Mouse (Mus musculus) ES-CJ7 (cell line): ENCODE measurements around the gene Tsc22d2.
A peak's percentile ranks its signal among the peaks of the same experiment; 100 is the strongest.
"Not testable (repeated sequence)": the region's sequence is repeated elsewhere in the genome, so short reads cannot be mapped to it uniquely, and the experiment has no call there.

Experiments
- DNase-seq: peaks from one replicate; pipeline ENCODE4 v3.0.0; 2011; ENCODE audit warnings: low read depth, low spot score

Gene Tsc22d2

DNA sequence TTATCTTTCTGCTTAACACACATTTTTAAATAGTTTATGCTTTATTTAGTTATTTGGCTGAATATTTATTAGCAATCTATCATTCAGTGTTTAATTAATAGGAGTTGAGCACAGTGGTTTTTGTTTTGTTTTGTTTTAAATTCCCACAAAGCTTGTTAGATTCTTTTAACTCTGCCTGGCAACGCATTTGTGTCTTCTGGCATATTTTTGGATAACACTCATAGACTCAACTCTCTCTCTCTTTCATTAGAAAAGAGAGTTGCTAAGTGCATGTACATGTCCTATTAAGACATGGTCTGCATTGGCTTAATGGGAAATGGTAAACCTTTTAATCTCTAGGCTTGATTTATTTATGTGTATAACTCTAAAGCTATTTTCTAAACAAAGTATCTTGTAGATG, 14.3 kb downstream of the Tsc22d2 start:
- DNase-seq = no peak

DNA sequence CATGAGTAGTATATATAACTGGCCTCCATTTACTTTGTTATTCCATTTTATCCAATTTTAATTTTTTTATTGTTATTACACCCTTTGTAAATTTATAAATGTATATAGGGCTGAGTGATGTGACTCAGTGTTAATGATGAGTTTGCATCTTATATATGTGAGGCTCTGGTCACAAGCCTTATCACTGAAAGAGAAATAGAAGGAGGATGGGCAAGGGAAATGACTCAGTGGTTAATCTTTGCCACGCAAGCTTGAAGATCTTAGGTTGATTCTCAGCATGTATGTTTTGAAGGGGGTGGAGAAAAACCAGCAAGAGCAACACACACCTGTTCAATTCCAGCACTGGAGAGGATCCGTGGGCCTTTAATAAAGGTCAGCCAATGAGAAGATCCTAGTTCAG, 19.9 kb downstream of the Tsc22d2 start:
- no peak for DNase-seq

DNA sequence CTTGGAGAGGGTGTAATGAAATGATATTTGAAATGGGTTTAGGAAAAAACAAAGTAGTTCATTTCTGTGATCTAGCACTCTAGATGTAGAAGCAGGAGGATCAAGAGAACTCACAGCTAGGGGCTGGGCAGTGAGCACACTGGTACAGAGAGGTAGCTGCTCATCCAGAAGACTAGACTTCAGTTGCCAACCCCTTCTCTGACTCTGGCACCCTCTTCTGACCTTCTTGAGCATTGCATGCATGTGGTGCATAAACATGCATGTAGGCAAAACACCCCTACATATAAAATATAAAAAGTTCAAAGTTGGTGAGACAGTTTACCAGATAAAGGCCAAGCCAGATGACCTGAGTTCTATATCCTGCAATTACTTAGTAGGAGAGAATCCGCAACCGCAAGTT, 33.7 kb downstream of the Tsc22d2 start:
- peak; percentile 42 for DNase-seq

DNA sequence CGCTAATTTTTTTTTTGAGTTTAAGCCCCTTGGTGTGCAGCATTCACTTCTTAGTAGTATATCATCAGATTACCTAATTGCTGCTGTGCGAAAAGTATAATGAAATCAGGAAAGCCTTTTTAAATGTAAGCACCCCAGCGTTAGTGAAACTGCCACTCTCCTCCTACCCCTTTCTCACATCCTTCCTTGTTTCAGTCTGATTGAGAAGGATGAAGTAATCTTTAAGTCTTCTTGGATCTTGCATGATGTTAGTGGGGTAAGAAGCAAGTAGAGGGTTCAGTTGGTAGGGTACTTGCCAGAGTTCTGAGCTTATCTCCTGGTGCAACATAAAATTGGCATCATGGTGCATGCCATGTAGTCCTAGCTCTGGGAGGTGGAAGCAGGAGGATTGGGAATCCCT, 35.0 kb downstream of the Tsc22d2 start:
- DNase-seq = no peak

DNA sequence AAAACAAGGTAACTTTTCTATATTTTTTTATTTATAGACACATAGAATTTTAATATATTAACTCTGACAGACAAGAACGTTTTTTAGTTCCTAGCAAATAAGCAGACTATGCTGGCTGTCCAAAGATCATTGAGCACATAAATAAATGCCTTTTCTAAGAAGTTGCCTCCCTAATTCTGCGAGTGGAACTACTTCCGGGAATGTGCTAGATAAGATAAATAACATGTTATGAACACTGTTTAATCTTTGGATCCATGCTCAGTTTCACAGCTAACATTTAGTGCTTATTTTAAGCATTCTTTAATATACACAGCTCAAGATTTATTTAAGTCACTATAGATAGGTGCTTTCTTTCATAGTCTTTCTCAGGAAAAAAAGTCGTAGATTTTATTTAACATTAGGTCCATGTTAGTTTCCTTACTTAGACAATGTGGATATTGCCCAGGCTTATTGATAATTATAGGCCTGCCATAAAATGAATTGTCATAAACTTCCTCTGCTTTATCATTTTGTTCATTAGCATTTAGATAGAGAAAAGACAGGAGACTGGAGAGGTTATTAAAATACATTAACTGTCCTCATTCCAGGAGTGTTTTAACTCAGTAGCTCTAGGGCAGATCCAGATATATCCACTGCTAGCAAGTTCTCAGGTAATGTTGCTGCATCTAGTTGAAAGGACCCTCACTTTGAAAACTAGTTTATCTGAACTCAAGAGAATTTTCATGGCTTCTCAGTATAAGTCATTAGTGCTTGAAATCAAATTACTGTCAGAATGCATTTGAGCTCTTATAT, 40.1 kb downstream of the Tsc22d2 start:
- no peak for DNase-seq

DNA sequence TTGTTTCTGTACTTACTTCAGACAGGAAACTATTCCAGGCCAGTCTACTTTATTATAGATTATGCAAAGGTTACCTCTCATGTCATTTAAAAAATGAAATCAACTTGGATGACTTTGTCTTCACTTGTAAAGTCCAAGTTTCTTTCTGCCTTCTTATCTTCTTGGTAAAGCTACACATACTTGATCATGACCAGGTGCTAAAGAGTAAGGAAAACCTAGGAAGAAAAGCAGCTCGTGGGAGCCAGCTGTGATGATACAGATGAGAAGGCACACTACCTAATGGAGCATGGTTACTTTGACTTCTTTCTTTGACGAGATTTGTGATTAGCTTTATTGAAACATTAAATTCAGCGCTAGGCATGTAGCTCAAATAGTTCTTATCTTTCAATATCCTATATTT, 40.7 kb downstream of the Tsc22d2 start:
- no peak for DNase-seq

DNA sequence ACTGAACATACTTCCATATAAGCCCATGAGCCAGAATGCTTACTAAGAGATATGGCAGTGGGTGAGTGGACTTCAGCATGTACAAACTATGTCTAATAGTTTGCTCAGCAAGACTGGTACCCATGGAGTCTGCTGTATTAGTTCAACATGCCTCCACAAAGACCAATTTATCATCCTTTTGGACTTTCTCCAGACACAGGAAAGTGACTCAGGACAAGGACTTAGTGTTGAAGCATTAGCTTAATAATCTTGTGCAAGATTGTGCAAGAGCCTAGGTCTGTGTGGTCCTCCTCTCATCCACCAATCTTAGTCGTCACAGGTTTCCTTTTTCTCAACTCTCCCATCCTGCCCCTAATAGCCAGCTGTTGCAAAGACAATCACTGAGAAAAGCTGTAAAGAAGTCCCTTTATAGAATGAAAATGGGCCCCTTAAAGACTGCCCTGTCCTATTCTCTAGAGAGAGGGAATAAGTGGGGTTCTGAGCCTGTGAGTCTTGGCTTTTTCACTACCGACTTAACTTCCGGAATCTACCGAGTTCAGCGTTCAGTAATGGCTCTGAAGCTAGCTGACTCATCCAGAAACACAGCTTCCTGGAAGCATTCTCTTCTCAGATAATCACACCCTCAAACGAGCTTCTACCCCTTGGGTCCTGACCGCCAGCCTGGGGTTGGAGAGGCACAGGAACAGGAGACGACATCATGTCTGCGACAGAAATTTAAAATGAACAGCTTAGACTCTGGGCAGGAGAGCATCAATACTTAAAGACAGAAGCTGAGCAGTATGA, 55.3 kb downstream of the Tsc22d2 start:
- DNase-seq = no peak

DNA sequence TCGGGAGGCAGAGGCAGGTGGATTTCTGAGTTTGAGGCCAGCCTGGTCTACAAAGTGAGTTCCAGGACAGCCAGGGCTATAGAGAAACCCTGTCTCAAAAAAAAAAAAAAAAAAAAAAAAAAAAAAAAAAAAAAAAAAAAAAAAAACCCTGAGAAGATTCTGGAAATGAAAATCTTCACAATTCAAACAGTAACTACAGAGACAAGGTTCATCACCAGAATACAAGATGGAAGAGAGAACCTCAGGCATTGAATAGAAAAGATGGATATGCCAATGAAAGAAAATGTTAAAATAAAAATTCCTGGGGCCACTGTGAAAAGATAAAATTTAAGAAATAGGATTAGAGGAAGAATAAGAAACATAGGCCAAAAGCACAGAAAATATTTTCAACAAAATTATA, 60.8 kb downstream of the Tsc22d2 start:
- not testable (repeated sequence) for DNase-seq

DNA sequence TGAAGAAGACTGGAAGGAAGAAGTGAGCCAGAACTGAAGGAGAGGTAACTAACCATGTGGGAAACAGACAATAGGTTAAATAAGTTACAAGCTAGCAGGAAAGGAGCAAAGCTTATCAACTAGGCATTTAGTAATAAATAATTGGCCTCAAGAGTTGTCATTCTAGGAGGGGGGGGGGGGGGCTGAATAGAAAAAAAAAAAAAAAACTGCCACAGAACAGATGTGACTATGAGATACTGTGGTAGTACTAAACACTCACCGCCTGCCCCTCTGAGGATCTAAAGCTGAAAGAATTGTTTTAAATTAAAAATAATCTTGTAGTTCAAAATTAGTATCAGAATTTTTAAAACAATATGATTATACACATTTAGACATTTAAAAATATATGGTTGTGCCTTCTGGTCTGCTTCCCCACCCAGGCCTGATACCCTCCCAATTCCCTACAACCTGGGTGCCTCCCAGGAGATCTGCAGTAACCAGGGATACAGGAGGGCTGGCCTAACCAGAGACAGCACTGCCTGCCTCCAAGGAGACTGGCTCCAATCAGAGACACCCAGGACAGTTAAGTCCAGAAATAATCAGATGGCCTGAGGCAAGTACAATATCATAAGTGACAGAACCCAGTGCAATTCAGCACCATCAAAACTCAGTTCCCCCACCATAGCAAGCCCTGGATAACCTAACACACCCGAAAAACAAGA, 64.4 kb downstream of the Tsc22d2 start:
- DNase-seq = no peak

DNA sequence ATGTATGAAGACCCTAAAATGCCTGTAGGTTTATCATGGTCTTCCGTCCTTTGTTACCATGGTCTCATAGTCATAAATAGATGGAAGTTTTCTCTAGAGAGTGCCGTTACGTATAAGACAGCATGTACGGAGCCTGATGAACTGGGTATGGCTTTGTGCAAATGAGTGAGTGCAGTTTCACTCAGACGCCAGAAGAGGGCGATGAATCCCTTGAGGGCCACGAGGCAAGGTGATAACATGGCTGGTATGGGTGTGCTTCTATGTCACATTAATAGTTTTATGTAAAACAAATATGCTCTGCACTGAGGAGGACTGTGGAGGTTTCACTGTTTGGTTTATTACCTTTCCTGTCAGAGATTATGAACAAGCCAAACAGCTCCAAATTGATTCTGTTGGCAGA, 71.4 kb downstream of the Tsc22d2 start:
- peak; percentile 70 for DNase-seq

DNA sequence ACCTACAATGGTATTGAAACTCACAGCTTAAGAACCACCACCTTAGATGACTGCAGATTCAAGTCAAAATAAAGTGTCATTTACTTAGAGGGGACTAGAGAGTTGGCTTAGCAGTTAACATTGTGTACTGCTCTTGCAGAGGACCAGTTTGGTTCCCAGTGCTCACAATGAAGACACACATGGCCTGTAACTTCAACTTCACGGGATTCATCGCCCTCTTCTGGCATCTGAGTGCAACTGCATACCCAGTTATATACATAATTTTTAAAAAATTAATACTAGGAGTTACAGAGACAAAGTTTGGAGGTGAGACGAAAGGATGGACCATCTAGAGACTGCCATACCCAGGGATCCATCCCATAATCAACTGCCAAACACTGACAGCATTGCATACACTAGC, 72.6 kb downstream of the Tsc22d2 start:
- DNase-seq = peak; percentile 21

DNA sequence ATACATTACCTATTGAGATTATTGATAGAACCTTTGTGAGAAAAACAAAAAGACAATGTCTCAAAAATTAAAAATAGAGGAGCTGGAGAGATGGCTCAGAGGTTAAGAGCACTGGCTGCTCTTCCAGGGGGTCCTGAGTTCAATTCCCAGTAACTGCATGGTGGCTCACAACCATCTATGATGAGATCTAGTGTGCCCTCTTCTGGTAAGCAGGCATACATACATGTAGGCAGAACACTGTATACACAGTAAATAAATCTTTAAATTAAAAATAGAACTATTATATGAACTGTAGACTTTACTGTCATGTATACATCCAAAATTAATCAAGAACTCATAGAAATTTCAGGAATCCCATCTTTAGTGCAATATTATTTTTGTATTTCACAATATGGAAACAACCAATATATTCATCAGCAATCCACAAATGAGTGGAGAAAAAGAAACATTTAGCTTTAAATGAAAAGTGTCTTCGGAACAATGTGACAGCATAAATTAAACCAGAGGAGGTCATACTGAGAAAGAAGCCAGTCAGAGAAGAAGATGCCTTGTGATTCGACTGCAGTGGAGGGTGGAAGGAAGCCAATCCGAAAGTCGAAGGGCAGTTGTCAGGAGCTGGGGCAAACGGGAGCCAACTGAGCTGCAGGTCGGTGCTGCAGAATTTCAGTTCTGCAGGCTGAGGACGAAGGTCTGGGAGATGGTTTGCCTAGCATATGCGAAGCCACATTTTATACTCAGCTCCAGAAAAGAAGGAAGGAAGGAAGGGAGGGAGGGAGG, 73.7 kb downstream of the Tsc22d2 start:
- no peak for DNase-seq

DNA sequence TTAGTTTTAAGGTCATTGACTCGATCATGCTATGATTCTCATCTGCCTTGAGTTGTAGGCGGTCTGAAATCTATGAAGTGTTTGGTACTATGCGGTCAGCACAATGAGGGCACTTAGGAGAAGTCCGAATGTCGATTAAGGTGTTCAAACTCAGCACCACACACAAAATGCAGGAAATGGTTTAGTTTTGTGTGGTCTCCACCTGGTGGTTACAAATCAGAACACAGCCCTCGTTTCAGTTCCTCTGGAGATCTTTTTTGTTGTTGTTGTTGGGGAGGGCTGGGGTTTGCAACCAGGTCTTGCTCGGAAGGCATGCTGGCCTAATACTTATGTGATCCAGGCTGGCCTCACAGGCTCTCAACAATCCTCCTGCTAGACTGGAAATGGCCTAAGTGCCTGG, 76.3 kb downstream of the Tsc22d2 start:
- DNase-seq = no peak

DNA sequence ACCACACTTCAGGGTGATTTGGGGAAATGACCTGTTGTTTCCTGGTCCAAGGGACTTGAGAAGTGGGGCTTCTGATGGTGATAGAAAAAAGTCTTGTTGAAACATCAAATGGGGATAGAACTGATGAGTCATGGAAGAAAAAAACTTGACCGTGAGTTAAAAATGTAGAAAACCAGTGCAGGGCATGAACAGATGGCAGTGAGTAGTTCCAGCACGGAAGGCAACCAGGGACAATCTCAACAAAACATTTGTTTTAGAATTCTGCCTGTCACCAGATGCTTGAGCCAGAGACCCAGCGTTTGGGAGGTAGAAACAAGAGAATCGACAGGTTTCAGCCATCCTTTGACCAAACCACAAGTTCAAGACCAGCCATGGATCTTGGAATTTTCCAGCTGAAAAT, 79.1 kb downstream of the Tsc22d2 start:
- no peak for DNase-seq

DNA sequence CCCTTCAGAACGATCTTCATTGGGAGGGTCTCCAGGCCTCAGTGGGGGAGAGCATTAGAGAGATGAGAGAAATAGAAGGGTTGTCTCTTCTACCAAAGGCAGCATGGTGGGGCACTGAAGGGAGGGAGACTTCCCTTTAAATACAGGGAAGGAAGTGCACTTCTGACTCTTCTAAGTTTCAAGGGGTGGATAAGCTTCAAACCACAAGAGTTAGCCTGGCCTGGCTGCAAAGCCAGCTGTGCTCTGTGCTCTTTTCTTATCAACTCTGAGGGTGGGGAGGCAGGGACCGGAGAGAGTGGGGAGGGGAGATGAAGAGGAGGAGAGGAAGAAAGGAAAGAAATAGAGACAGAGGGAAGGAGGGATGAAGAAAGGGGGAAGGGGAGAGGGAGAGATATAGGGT, 87.4 kb downstream of the Tsc22d2 start:
- no peak for DNase-seq

DNA sequence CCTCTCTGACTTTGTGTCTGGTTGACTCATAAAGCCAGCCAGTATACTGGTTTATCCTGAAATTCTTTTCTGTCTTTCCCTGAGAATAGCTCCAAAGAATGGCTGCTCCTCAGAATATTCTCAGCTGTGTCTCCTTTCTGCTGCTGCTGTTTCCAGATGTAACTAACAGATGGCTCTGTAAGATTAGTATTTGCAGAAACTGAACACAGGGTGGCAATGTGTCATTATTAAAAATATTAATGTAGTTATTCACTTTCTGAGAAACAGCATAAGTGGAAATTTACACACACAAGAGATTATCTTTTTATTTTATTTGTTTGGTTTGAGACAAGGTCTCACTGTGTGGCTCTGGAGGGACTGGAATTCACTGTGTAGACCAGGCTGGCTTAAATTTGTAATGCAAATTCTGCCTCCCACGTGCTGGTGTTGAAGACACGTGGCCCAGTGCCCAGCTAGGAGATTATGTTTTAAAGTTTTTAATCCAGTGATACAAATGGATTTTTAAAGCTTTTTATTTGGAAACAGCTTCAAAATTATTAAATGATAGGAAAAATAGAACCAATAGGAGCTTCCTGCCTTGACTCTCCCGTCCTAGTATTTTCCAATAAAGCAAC, 89.3 kb downstream of the Tsc22d2 start:
- peak; percentile 27 for DNase-seq

DNA sequence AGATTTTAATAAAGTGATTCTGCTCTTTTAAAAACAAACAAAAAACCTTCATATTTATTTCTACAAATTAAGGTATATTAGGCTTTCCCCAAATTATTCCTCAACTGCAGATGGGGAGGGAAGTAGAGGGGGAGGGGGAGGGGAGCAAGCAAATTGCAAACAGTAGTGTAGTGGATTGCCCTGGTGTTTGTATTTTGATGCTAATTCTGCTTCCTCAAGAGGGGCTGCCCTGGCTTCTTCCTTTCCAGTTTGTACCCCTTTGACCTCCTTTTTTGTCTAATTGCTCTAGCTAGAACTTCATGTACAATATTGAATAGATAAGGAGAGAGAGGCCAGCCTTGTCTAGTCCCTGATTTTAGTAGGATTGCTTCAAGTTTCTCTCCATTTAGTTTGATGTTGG, 90.2 kb downstream of the Tsc22d2 start:
- peak; percentile 54 for DNase-seq

DNA sequence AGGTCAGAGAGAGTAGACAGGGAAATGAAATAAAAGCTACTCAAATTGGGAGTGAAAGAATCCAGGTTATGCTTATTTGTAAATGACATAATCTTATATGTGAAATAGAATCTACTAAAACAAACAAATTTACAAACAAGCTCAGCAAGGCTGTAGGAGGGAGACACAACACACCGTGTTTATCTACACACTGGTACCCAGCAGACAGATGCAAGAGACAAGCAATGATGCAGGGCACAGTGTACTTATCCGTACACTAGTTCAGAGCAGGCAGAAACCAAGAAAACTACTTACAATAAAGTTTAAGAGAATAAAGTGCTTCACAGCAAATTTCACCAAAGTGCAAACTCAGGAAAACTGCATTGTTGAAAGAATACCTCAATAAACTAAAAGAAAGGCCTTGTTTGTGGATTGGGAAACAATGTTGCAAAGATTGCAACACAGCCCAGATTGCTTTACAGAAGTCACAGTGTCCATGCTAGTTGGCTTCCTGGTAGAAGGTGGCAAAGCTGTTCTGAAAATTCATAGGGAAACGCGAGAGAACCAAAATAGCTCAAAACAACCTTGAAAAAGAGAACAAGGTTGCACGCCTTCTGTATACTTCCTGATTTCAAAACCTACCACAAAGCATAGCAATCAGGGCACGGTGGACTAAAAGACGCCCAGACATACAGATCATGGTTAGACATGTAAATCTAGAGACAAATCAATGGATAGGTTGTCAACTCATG, 93.7 kb downstream of the Tsc22d2 start:
- no peak for DNase-seq

DNA sequence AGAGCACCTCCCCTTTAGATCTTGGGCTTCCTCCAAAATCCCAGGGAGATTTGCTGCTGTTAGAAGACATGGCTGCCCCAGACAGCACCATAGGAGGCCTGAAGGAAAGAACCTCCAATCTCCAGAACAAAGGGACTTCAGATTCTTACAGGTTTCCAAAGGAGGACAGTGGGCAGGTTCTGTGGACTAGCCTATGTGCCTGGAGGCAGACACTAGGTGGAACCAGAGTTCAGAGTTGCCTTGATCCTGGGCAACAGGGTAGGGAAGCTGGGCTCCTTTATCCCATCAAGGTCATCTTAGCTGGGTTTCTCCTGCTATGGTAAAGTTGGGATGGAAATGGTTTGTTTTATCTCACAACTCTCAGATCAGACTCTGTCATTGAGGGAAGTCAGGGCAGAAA, 97.1 kb downstream of the Tsc22d2 start:
- DNase-seq = peak; percentile 71

DNA sequence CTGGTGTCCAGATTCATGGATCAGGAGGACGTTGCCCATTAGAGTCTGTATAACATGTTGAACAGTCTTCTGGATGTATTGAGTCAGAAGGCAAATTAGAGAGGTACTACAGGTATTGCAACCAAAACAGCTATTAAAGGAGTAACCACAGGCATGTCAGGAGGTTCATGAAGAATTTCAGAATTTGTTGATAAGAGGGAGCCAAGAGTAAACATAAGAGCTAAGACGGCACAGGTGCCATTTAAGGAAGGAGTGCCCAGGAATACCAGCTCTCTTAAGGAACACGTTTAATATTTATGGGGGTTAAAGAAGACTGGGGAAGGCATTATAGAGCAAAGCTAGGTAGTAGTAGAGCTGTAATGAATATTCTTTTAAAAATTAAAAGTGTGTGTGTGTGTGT, 98.2 kb downstream of the Tsc22d2 start:
- DNase-seq = no peak

DNA sequence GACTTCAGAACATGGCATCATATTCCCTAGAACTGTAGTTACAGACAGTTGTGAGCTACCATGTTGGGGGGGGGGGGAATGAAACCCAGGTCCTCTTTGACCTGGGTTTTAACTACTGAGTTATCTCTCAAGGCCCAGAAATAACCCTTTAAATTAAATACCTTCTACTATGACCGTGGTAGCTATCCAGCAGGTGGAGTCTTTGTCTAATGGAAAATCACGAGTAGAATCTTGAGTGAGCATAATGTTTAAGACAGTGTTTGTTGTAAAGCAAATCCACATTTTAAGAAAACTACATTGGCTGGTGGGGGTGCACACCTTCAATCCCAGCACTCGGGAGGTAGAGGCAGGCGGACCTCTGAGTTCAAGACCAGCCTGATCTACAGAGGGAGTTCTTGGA, 99.0 kb downstream of the Tsc22d2 start:
- DNase-seq = no peak
